Mouse (Mus musculus) heart, adult 11 months (tissue): ENCODE measurements around the gene Mex3a.
A peak's percentile ranks its signal among the peaks of the same experiment; 100 is the strongest.
"Not testable (repeated sequence)": the region's sequence is repeated elsewhere in the genome, so short reads cannot be mapped to it uniquely, and the experiment has no call there.

Experiments
- DNase-seq: peaks from one replicate; pipeline ENCODE4 v3.0.0; 2022

The Mex3a gene

GRCm38 (mm10) chr3:88572835-88573234 lies 40.6 kb downstream of the Mex3a start:
- peak; percentile 74 for DNase-seq

GRCm38 (mm10) chr3:88573810-88574209 lies 41.6 kb downstream of the Mex3a start:
- DNase-seq = peak; percentile 82

- DNase-seq = no peak
Observed at GRCm38 (mm10) chr3:88575540-88575939, 43.3 kb downstream of the Mex3a start, which contains the start of gene Ssr2. TSS of gene Ssr2 (plus strand) at chr3:88575876.

- DNase-seq = not testable (repeated sequence)
Observed at GRCm38 (mm10) chr3:88577846-88578245, 45.7 kb downstream of the Mex3a start.

GRCm38 (mm10) chr3:88578498-88579424 lies 46.6 kb downstream of the Mex3a start:
- DNase-seq = no peak

GRCm38 (mm10) chr3:88579454-88580117 lies 47.4 kb downstream of the Mex3a start:
- DNase-seq = peak; percentile 98

GRCm38 (mm10) chr3:88585769-88586168 lies 53.6 kb downstream of the Mex3a start:
- DNase-seq = no peak

GRCm38 (mm10) chr3:88586640-88587039 lies 54.4 kb downstream of the Mex3a start:
- DNase-seq = peak; percentile 71

GRCm38 (mm10) chr3:88590246-88590645 lies 58.1 kb downstream of the Mex3a start:
- no peak for DNase-seq
